Mouse (Mus musculus) hindbrain, embryonic 11.5 days (tissue): ENCODE measurements around the gene C1qtnf4. TPM values are rescaled to one million over a fixed set of nuclear protein-coding genes. Genes with fewer than 3 reads are reported as not detected.

Experiments used
- ATAC-seq: fragments of 200-750 bp; cut with Nextera tagmentation; 2 replicates; pipeline ENCODE4 v1.8.0; 2017; ENCODE audit warnings: mild to moderate bottlenecking, moderate TSS enrichment, moderate library complexity; ENCODE audit not compliant: low FRiP score
- DNase-seq: peaks from one replicate; pipeline ENCODE4 v3.0.0-alpha.2; 2015; ENCODE audit warnings: low spot score
- H3K27ac ChIP-seq: fragments of 300-500 bp; sonication (generic); 2 replicates; pipeline ENCODE4 v1.5.1; 2014; ENCODE audit warnings: mild to moderate bottlenecking, low read depth, low read length
- H3K27me3 ChIP-seq: fragments of 300-500 bp; sonication (generic); 2 replicates; pipeline ENCODE4 v1.6.1; 2014; ENCODE audit warnings: mild to moderate bottlenecking, low read length, moderate library complexity, mixed read lengths; ENCODE audit not compliant: control insufficient read depth, insufficient read depth
- H3K36me3 ChIP-seq: fragments of 300-500 bp; sonication (generic); 2 replicates; pipeline ENCODE4 v1.6.1; 2014; ENCODE audit warnings: mild to moderate bottlenecking, low read length, moderate library complexity, mixed read lengths; ENCODE audit not compliant: control insufficient read depth, insufficient read depth
- H3K4me1 ChIP-seq: fragments of 300-500 bp; sonication (generic); replicated peaks from 2 replicates; pipeline ENCODE4 v1.6.1; 2014; ENCODE audit warnings: low read length, mixed read lengths; ENCODE audit not compliant: control insufficient read depth, insufficient read depth
- H3K4me2 ChIP-seq: fragments of 300-500 bp; sonication (generic); replicated peaks from 2 replicates; pipeline ENCODE4 v1.6.1; 2014; ENCODE audit warnings: mild to moderate bottlenecking, low read depth, low read length
- H3K4me3 ChIP-seq: fragments of 300-500 bp; sonication (generic); 2 replicates; pipeline ENCODE4 v1.5.1; 2014; ENCODE audit warnings: low read depth, low read length
- H3K9ac ChIP-seq: fragments of 300-500 bp; sonication (generic); 2 replicates; pipeline ENCODE4 v1.6.1; 2014; ENCODE audit warnings: low read depth, low read length
- H3K9me3 ChIP-seq: fragments of 300-500 bp; sonication (generic); 2 replicates; pipeline ENCODE4 v1.6.1; 2016; ENCODE audit warnings: low read length; ENCODE audit not compliant: control insufficient read depth
- WGBS: fragments of 180-500 bp; shearing (Covaris S2); extraction: QIAGEN DNeasy Blood & Tissue Kit; methylation state at CpG from one replicate; pipeline ENCODE4 v1.1.7; 2014; 5-methylcytosine and 5-hydroxymethylcytosine counted together
- polyA plus RNA-seq: library from polyadenylated mRNA; unstranded; fragments of >200 nt; fragmentation: Nextera tagmentation; extraction: Ambion mirVana; gene quantifications from 2 replicates; pipeline ENCODE4 v1.2.1, GENCODE M21; 2014

C1qtnf4 gene
- polyA plus RNA-seq, 1 experiment from 2014 or later = 15.1 TPM

DNA sequence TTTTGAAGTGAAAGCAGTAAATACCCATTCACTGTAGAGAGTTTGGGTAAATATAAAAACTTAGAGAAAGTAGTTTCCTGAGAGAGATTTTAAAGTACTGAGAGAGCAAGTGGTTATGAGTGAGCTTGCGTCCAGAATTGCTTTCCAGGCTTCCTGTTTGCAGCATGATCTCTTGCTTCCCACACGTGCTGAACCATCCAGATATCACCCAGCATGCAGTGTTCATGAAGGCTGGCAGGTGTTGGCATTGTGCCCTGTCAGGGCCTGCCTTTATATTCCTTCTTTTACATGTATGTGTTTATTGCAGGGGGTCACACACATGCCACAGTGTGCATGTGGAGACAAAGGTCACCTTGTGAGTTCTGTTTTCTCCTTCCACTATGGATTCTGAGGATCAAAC lies 10.4 kb upstream of the C1qtnf4 start:
- H3K9ac ChIP-seq = no peak overlapping the region
- H3K27ac ChIP-seq = no peak overlapping the region
- H3K36me3 ChIP-seq = no peaks in the 10 kb centered on the region
- no peaks in the 10 kb centered on the region; the same call in 1 of the 2 replicates for H3K4me1 ChIP-seq
- ATAC-seq (no peak), DNase-seq (no peak)
- no peak overlapping the region for H3K4me2 ChIP-seq
- no peaks in the 10 kb centered on the region for H3K27me3 ChIP-seq
- no peaks in the 10 kb centered on the region for H3K9me3 ChIP-seq
- no peak overlapping the region for H3K4me3 ChIP-seq
- 69% methylated on average over 2 of the region's 2 CpGs for WGBS

- DNase-seq = no peak
- Histone ChIP-seq H3K9ac (no peak overlapping the region), H3K4me1 (no peaks in the 10 kb centered on the region), H3K4me3 (no peak overlapping the region), H3K27ac (no peak overlapping the region), H3K36me3 (no peaks in the 10 kb centered on the region), H3K9me3 (no peaks in the 10 kb centered on the region), H3K27me3 (no peaks in the 10 kb centered on the region), H3K4me2 (no peak overlapping the region)
- ATAC-seq = no peak
- WGBS = 73% methylated on average over 4 of the region's 5 CpGs
These were observed 7.9 kb upstream of the C1qtnf4 start for GRCm38 (mm10) chr2:90877584-90878259.

- ATAC-seq = no peak
These were observed 6.2 kb upstream of the C1qtnf4 start for GRCm38 (mm10) chr2:90879419-90879818.

DNA sequence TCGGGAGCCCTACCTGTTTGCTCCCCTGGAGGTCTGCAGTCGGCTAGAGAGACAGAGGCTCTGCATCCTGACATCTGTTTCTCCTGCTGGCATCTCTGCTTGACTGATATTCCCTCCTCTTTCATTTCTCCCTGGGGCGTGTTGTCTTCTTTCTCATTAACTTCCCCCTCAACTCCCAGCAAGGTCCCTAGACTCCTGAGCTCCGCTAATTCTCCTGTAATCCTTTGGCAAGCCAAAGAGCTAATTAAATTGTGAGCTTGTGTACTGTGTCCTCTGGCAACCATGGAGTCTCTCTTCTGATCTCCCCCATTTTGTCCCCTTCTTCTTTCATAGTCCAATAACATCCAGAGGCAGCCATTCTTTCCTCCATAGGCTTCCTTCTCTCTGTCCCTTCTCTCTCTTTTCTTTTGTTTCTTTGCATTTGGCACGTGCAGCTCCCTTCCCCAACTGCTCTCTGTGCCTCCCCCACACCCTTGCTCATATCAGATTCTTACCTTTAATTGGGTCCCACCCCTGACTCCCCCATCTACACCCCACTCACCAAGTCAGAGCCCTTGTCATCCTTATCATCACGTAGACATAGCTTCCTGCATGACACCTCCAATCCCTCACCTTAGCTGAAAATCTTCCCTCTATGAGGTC lies 5.4 kb upstream of the C1qtnf4 start:
- Histone ChIP-seq H3K27me3 (peaks cover 5% of the 10 kb centered on the region), H3K4me3 (no peak overlapping the region), H3K4me2 (no peak overlapping the region), H3K4me1 (no peaks in the 10 kb centered on the region), H3K27ac (no peak overlapping the region), H3K9me3 (no peaks in the 10 kb centered on the region), H3K9ac (no peak overlapping the region), H3K36me3 (no peaks in the 10 kb centered on the region)
- WGBS = 28% methylated on average over 6 of the region's 6 CpGs
- DNase-seq (no peak), ATAC-seq (no peak)

More at GRCm38 (mm10) chr2:90879419-90879818, 6.2 kb upstream of the C1qtnf4 start:
- Histone ChIP-seq H3K36me3 (no peaks in the 10 kb centered on the region), H3K4me3 (no peak overlapping the region), H3K4me1 (no peaks in the 10 kb centered on the region), H3K27me3 (no peaks in the 10 kb centered on the region; the same call in none of the 2 replicates), H3K9me3 (no peaks in the 10 kb centered on the region), H3K9ac (no peak overlapping the region), H3K4me2 (no peak overlapping the region), H3K27ac (no peak overlapping the region)
- DNase-seq = no peak

- Histone ChIP-seq H3K9ac (no peak overlapping the region), H3K9me3 (no peaks in the 10 kb centered on the region), H3K4me2 (no peak overlapping the region), H3K4me3 (no peak overlapping the region), H3K4me1 (0 out of 2 replicates have a peak, but pooled peaks cover 3% of the 10 kb centered on the region), H3K27me3 (peaks cover 19% of the 10 kb centered on the region), H3K27ac (no peak overlapping the region), H3K36me3 (no peaks in the 10 kb centered on the region)
- no peak for ATAC-seq
- DNase-seq = no peak
- WGBS = 76% methylated on average over 2 of the region's 2 CpGs
These were observed 3.8 kb upstream of the C1qtnf4 start for GRCm38 (mm10) chr2:90881824-90882223.

DNA sequence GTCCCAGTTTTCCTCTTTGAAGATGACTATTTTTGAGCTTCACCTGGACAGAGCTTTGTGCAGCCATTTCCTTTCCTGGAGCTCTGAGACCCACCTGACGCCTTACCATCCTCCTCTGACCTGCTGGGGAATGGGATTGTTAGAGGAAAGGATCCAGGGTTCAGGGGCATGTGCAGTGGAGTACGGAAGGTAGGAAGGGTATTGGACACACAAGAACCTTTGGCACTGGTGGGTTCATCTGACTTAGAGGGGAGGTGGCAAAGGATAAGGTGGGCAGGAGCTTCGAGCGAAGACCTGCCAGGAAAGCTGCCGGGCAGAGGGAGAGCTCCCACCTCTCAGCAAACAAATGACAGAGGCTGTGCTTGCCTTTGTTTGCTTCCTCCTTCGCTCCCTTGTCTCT lies 776 bp downstream of the C1qtnf4 start:
- Histone ChIP-seq H3K27ac (no peak overlapping the region), H3K4me3 (peak overlapping the region; percentile 54), H3K4me1 (0 out of 2 replicates have a peak, but pooled peaks cover 4% of the 10 kb centered on the region), H3K9ac (peak overlapping the region; percentile 71), H3K4me2 (peak overlapping the region; percentile 96), H3K27me3 (peaks cover 57% of the 10 kb centered on the region), H3K9me3 (no peaks in the 10 kb centered on the region), H3K36me3 (no peaks in the 10 kb centered on the region)
- WGBS = 25% methylated on average over 6 of the region's 6 CpGs
- DNase-seq = peak; percentile 40
- no peak for ATAC-seq

DNA sequence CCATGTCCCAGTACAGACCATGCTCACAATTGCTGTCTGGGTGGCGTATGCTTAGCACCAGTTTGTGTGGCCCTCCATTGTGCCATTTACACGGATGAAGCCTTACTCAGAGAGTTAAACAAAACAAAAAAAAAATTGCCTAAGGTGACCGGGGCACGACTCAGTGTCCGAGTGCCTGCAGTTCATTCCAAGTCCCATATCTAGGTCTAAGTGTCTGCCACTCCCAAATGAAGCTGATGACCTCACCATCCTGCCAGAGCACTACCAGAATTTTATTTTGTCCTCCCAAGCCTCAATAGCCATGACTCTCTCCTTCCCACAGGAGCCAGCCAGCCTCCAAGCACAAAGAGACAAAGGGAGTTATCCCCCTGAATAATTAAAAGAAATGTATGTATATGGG lies 2.0 kb downstream of the C1qtnf4 start:
- DNase-seq = no peak
- H3K4me3 ChIP-seq = 0 out of 2 replicates have a peak overlapping the region, but pooled peaks have one; percentile 2
- no peak overlapping the region; the same call in 1 of the 2 replicates for H3K9ac ChIP-seq
- no peak overlapping the region for H3K27ac ChIP-seq
- peaks cover 57% of the 10 kb centered on the region for H3K27me3 ChIP-seq
- 0 out of 2 replicates have a peak, but pooled peaks cover 3% of the 10 kb centered on the region for H3K36me3 ChIP-seq
- 71% methylated on average over 5 of the region's 5 CpGs for WGBS
- H3K9me3 ChIP-seq = no peaks in the 10 kb centered on the region
- 0 out of 2 replicates have a peak, but pooled peaks cover 4% of the 10 kb centered on the region for H3K4me1 ChIP-seq
- no peak for ATAC-seq
- no peak overlapping the region for H3K4me2 ChIP-seq

DNA sequence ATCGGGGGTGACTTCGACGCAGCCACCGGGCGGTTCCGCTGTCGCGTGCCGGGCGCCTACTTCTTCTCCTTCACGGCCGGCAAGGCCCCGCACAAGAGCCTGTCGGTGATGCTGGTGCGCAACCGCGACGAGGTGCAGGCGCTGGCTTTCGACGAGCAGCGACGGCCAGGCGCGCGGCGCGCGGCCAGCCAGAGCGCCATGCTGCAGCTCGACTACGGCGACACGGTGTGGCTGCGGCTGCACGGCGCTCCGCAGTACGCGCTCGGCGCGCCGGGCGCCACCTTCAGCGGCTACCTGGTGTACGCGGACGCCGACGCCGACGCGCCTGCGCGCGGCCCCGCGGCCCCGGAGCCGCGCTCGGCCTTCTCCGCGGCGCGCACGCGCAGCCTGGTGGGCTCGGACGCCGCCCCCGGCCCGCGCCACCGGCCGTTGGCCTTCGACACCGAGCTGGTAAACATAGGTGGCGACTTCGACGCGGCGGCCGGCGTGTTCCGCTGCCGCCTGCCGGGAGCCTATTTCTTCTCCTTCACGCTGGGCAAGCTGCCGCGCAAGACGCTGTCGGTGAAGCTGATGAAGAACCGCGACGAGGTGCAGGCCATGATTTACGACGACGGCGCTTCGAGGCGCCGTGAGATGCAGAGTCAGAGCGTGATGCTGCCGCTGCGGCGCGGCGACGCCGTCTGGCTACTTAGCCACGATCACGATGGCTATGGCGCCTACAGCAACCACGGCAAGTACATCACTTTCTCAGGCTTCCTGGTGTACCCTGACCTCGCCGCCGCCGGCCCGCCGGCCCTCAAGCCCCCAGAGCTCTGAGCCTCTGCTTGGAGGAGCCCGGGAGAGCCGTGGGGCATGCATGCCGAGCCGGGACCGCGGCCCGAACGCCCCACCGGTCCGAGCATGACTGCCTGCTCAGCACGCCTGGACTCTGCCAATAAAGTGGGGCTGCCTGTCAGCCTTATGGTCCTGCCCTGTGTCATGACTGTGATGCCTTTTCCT lies 4.2 kb downstream of the C1qtnf4 start:
- Histone ChIP-seq H3K27ac (no peak overlapping the region), H3K9ac (peak overlapping the region; percentile 50), H3K9me3 (no peaks in the 10 kb centered on the region), H3K36me3 (peaks cover 4% of the 10 kb centered on the region; the same call in 1 of the 2 replicates), H3K27me3 (peaks cover 54% of the 10 kb centered on the region), H3K4me2 (peak overlapping the region; percentile 57), H3K4me1 (0 out of 2 replicates have a peak, but pooled peaks cover 4% of the 10 kb centered on the region), H3K4me3 (peak overlapping the region; percentile 40)
- 6% methylated on average over 118 of the region's 133 CpGs for WGBS
- peak; percentile 70 for DNase-seq
- peak; percentile 60 for ATAC-seq
